Mouse (Mus musculus) spleen, postnatal 10 days (tissue): ENCODE results near the gene Mrps33.
A peak's percentile ranks its signal among the peaks of the same experiment; 100 is the strongest.

Source experiments
- DNase-seq, 2 experiments: peaks; one replicate each; pipeline ENCODE4 v3.0.0; 2021 to 2022; ENCODE audit warnings: low spot score in 2 of 2

Mrps33 gene

GRCm38 (mm10) chr6:39780857-39781666 is 29.7 kb downstream of the Mrps33 start:
- DNase-seq, result peak in 1 of 2 experiments; percentile 13

DNA sequence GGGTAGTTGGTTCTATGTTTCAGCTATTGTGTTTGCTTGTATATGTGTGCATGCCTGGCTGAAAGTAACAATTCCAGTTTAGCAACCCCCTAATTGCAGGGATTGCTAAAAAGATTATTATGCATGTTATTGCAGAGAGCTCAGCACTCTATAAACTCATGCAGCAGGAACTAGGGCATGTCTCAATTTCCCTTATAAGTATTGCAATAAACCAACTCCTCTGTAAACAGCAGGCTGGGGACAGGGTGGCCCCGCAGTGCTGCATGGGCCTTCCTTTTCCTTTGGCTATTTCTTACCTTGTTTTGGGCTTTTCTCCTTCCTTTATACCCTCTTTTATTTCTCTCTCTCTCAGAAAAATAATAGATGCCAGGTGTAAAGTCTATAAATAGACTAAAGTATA is 32.3 kb downstream of the Mrps33 start:
- DNase-seq, result no peak

DNA sequence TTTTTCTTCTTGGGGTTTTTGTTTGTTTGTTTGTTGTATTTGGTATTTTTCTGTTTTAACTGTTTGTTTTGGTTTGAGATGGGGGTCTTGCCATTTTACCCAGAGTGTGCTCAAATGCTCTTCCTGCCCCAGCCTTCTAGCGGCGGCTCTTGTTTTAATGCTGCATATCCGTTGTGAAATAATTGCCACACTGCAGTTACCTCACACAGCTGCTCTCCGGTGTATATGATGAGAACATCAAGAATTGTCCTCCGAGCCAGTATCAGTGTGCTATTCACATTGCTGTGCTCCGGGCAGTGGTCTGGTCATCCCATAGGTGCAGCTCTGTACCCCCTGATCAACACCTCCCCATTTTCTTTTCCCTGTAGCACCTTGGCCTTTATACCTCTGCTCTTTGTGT is 34.5 kb downstream of the Mrps33 start:
- DNase-seq, result no peak

- DNase-seq, result no peak
Measured at GRCm38 (mm10) chr6:39775029-39775428, 35.8 kb downstream of the Mrps33 start.

DNA sequence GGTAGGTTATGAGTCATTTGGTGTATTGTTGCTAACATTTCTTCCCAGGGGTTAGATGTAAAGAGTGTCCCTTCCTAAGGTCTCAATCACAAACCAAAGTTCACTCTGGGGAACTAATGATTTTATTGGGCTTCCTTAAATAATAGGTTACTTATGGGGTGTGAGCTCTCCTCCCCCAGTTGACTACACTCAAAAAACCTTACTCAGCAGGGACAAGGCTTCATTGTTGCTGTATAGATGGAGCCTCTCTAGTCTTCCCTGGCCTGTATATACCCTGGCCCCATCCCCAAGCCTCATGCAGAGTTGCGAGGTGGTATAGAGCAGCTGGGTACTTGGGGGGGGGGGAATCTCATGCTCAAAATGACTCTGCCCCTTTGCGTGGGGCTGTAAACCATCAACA is 53.6 kb downstream of the Mrps33 start:
- DNase-seq, result no peak
